33 mouse cellular contexts compared by ENCODE assay signal in the genomic region with DNA sequence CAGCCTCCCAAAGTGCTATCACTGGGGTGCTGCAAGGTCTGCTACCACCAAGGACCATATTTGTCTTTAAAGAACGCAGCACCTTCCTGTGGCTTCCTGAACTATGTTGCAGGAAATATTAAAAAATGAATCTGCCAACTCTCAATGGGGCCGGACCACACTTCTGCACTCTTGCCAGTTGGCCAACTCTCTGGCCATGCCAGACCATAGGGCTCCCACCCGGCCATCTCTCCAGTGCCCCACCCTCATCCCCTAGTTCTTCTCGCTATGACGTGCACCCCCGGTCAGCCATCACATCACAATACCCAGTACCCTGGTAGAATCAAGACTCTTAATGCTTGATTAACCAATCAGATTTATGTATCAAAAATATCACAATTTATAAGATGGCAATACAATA. TPM values are rescaled to one million over a fixed set of nuclear protein-coding genes. Genes with fewer than 3 reads are reported as not detected.
"Had no signal": no experiment of that assay in that cellular context is flagged by ENCODE, and none has a peak within 500 bp of the region (broad histone marks: within the 10 kb centered on the region; RNA-seq: fewer than 3 reads in every experiment).

No protein-coding gene starts in this region.

- H3K9ac ChIP-seq: limb, embryonic 12.5 days; limb, embryonic 13.5 days; limb, embryonic 15.5 days; liver, embryonic 12.5 days; liver, embryonic 13.5 days; liver, embryonic 14.5 days; liver, embryonic 15.5 days; liver, postnatal 0 days; lung, embryonic 14.5 days; lung, embryonic 15.5 days; midbrain, embryonic 12.5 days; midbrain, embryonic 13.5 days; midbrain, embryonic 15.5 days; neural tube, embryonic 12.5 days had no signal

- H3K9me3 ChIP-seq: limb, embryonic 10.5 days; limb, embryonic 12.5 days; limb, embryonic 13.5 days; limb, embryonic 15.5 days; liver, embryonic 12.5 days; liver, embryonic 13.5 days; liver, embryonic 15.5 days; lung, embryonic 15.5 days; megakaryocyte, embryonic 14.5 days; midbrain, embryonic 10.5 days; midbrain, embryonic 12.5 days; midbrain, embryonic 13.5 days; midbrain, embryonic 15.5 days; neural tube, embryonic 12.5 days had no signal

- DNase-seq: left cerebral cortex, postnatal 4 days; liver; liver, embryonic 13.5 days; liver, postnatal 0 days; lung, adult 18-20 months; lung, adult 2 months; lung, embryonic 14.5 days; lung, postnatal 4 days had no signal

- H3K4me3 ChIP-seq: limb, embryonic 10.5 days; limb, embryonic 12.5 days; limb, embryonic 13.5 days; limb, embryonic 15.5 days; liver, embryonic 12.5 days; liver, embryonic 13.5 days; liver, embryonic 15.5 days; lung, embryonic 15.5 days; megakaryocyte, embryonic 14.5 days; midbrain, embryonic 10.5 days; midbrain, embryonic 12.5 days; midbrain, embryonic 13.5 days; midbrain, embryonic 15.5 days; myocyte; neural tube, embryonic 12.5 days had no signal

- H3K27me3 ChIP-seq: limb, embryonic 12.5 days; limb, embryonic 13.5 days; limb, embryonic 15.5 days; liver, embryonic 12.5 days; liver, embryonic 13.5 days; liver, embryonic 15.5 days; lung, embryonic 15.5 days; midbrain, embryonic 12.5 days; midbrain, embryonic 13.5 days; midbrain, embryonic 15.5 days; neural tube, embryonic 12.5 days had no signal

- ATAC-seq: liver, embryonic 12.5 days; liver, postnatal 0 days; lung, postnatal 0 days; midbrain, embryonic 13.5 days; midbrain, embryonic 15.5 days; midbrain, embryonic 16.5 days had no signal

- H3K4me1 ChIP-seq: limb, embryonic 10.5 days; liver, embryonic 12.5 days; liver, embryonic 13.5 days; liver, embryonic 15.5 days; midbrain, embryonic 10.5 days; midbrain, embryonic 12.5 days; midbrain, embryonic 13.5 days; midbrain, embryonic 15.5 days; neural tube, embryonic 12.5 days had no signal

- H3K36me3 ChIP-seq: limb, embryonic 10.5 days; limb, embryonic 12.5 days; limb, embryonic 13.5 days; limb, embryonic 15.5 days; liver, embryonic 12.5 days; liver, embryonic 13.5 days; liver, embryonic 15.5 days; lung, embryonic 15.5 days; midbrain, embryonic 10.5 days; midbrain, embryonic 12.5 days; midbrain, embryonic 13.5 days; midbrain, embryonic 15.5 days; neural tube, embryonic 12.5 days had no signal

- H3K4me2 ChIP-seq: limb, embryonic 12.5 days; limb, embryonic 13.5 days; limb, embryonic 15.5 days; liver, embryonic 11.5 days; liver, embryonic 12.5 days; liver, embryonic 13.5 days; liver, embryonic 15.5 days; lung, embryonic 14.5 days; lung, embryonic 15.5 days; midbrain, embryonic 11.5 days; midbrain, embryonic 12.5 days; midbrain, embryonic 13.5 days; midbrain, embryonic 15.5 days; neural tube, embryonic 12.5 days had no signal

- H3K27ac ChIP-seq: limb, embryonic 10.5 days; limb, embryonic 12.5 days; limb, embryonic 13.5 days; limb, embryonic 15.5 days; liver, embryonic 12.5 days; liver, embryonic 13.5 days; liver, embryonic 14.5 days; liver, embryonic 15.5 days; lung, embryonic 15.5 days; macrophage; midbrain, embryonic 10.5 days; midbrain, embryonic 12.5 days; midbrain, embryonic 13.5 days; midbrain, embryonic 15.5 days; neural tube, embryonic 12.5 days had no signal

RNA-seq across cellular contexts. Expression of a gene that starts 8.3 kb away (rescaled TPM):
- polyA plus RNA-seq: macrophage had no signal

RNA-seq across cellular contexts. Expression of a gene that starts 26.4 kb away (rescaled TPM):
- polyA plus RNA-seq: macrophage, myocyte had no signal

RNA-seq across cellular contexts. Expression of a gene that starts 38.0 kb away (rescaled TPM):
- polyA plus RNA-seq: macrophage; midbrain, embryonic 10.5 days; midbrain, embryonic 11.5 days; midbrain, embryonic 12.5 days; midbrain, embryonic 13.5 days; midbrain, embryonic 15.5 days; midbrain, postnatal 0 days; neural tube, embryonic 12.5 days had no signal

RNA-seq across cellular contexts. Expression of a gene that starts 39.7 kb away (rescaled TPM):
- polyA plus RNA-seq: limb, embryonic 10.5 days; limb, embryonic 11.5 days; liver, embryonic 11.5 days; liver, embryonic 12.5 days; liver, embryonic 13.5 days; liver, embryonic 15.5 days; liver, embryonic 16.5 days; lung, embryonic 14.5 days; macrophage; midbrain, embryonic 10.5 days; midbrain, embryonic 11.5 days; midbrain, embryonic 12.5 days; midbrain, embryonic 13.5 days; midbrain, embryonic 15.5 days; neural tube, embryonic 11.5 days; neural tube, embryonic 12.5 days had no signal

RNA-seq across cellular contexts. Expression of a gene that starts 48.7 kb away (rescaled TPM):
- polyA plus RNA-seq: limb, embryonic 10.5 days; limb, embryonic 11.5 days; limb, embryonic 12.5 days; liver, adult 2 months; liver, embryonic 11.5 days; liver, embryonic 12.5 days; liver, embryonic 13.5 days; liver, embryonic 15.5 days; liver, embryonic 16.5 days; liver, postnatal 0 days; midbrain, embryonic 10.5 days had no signal
